ENCODE assay signal across 23 mouse cellular contexts in genomic region chr6:6915526-6915915, GRCm38 (mm10). TPM values are rescaled to one million over a fixed set of nuclear protein-coding genes. Genes with fewer than 3 reads are reported as not detected.
A peak's percentile ranks its signal among the peaks of the same experiment; 100 is the strongest.
DNase-seq lines count a peak whose midpoint lies in the region; ATAC-seq lines count a peak whose summit lies in the region.
"Had no signal": no experiment of that assay in that cellular context is flagged by ENCODE, and none has a peak within 500 bp of the region (broad histone marks: within the 10 kb centered on the region; RNA-seq: fewer than 3 reads in every experiment).

No protein-coding gene starts in this region.

- H3K4me2 ChIP-seq in midbrain, embryonic 13.5 days (replicated peaks): no peak overlapping the region
- H3K4me2 ChIP-seq in midbrain, embryonic 11.5 days: no peak overlapping the region
- H3K4me2 ChIP-seq: embryonic facial prominence, embryonic 15.5 days; forebrain, embryonic 12.5 days; heart, embryonic 15.5 days; hindbrain, embryonic 12.5 days; liver, embryonic 12.5 days; lung, embryonic 14.5 days; neural tube, embryonic 12.5 days had no signal

- no peaks in the 10 kb centered on the region for H3K27me3 ChIP-seq in midbrain, embryonic 13.5 days
- no peaks in the 10 kb centered on the region for H3K27me3 ChIP-seq in midbrain, embryonic 11.5 days (ENCODE audit: control insufficient read depth, insufficient read depth, low read length)
- H3K27me3 ChIP-seq: embryonic facial prominence, embryonic 15.5 days; forebrain, embryonic 12.5 days; heart, embryonic 15.5 days; hindbrain, embryonic 12.5 days; liver, embryonic 12.5 days; neural tube, embryonic 12.5 days had no signal

- no peaks in the 10 kb centered on the region for H3K36me3 ChIP-seq in midbrain, embryonic 13.5 days
- no peaks in the 10 kb centered on the region for H3K36me3 ChIP-seq in midbrain, embryonic 11.5 days (ENCODE audit: control insufficient read depth, insufficient read depth, low read length)
- H3K36me3 ChIP-seq: embryonic facial prominence, embryonic 15.5 days; forebrain, embryonic 12.5 days; heart, embryonic 15.5 days; hindbrain, embryonic 12.5 days; liver, embryonic 12.5 days; neural tube, embryonic 12.5 days had no signal

- H3K4me1 ChIP-seq in midbrain, embryonic 13.5 days (replicated peaks): no peaks in the 10 kb centered on the region
- no peaks in the 10 kb centered on the region for H3K4me1 ChIP-seq in midbrain, embryonic 11.5 days (ENCODE audit: control insufficient read depth, insufficient read depth, low read length)
- H3K4me1 ChIP-seq: embryonic facial prominence, embryonic 15.5 days; forebrain, embryonic 12.5 days; heart, embryonic 15.5 days; hindbrain, embryonic 12.5 days; liver, embryonic 12.5 days; neural tube, embryonic 12.5 days had no signal

- H3K27ac ChIP-seq in midbrain, embryonic 13.5 days: no peak overlapping the region
- H3K27ac ChIP-seq in midbrain, embryonic 11.5 days (ENCODE audit: low read depth, low read length): no peak overlapping the region
- H3K27ac ChIP-seq: embryonic facial prominence, embryonic 15.5 days; forebrain, embryonic 12.5 days; heart, embryonic 15.5 days; hindbrain, embryonic 12.5 days; kidney, postnatal 0 days; layer of hippocampus, adult 2 months; left cerebral cortex, adult 2 months; liver, embryonic 12.5 days; macrophage; neural tube, embryonic 12.5 days had no signal

- no peak overlapping the region for H3K4me3 ChIP-seq in midbrain, embryonic 13.5 days (replicated peaks)
- no peak overlapping the region for H3K4me3 ChIP-seq in midbrain, embryonic 11.5 days (ENCODE audit: low read depth, low read length)
- H3K4me3 ChIP-seq: embryonic facial prominence, embryonic 15.5 days; forebrain, embryonic 12.5 days; heart, embryonic 15.5 days; hindbrain, embryonic 12.5 days; layer of hippocampus, adult 2 months; left cerebral cortex, adult 2 months; liver, embryonic 12.5 days; neural tube, embryonic 12.5 days had no signal

- no peaks in the 10 kb centered on the region for H3K9me3 ChIP-seq in midbrain, embryonic 13.5 days
- H3K9me3 ChIP-seq in midbrain, embryonic 11.5 days (ENCODE audit: control insufficient read depth, low read length): no peaks in the 10 kb centered on the region
- H3K9me3 ChIP-seq: embryonic facial prominence, embryonic 15.5 days; forebrain, embryonic 12.5 days; heart, embryonic 15.5 days; hindbrain, embryonic 12.5 days; liver, embryonic 12.5 days; neural tube, embryonic 12.5 days had no signal

- WGBS in midbrain, embryonic 13.5 days: 55% methylated on average over 9 of the region's 9 CpGs
- WGBS in midbrain, embryonic 11.5 days: 49% methylated on average over 9 of the region's 9 CpGs

- ATAC-seq in midbrain, embryonic 13.5 days: 0 out of 2 replicates have a peak, but pooled peaks have one; percentile 17
- no peak for ATAC-seq in midbrain, embryonic 11.5 days (ENCODE audit: low FRiP score)
- peak; percentile 35 for ATAC-seq in megakaryocyte, adult 5-6 weeks (ENCODE audit: poor library complexity, severe bottlenecking)
- ATAC-seq: liver, embryonic 12.5 days had no signal

- H3K9ac ChIP-seq in midbrain, embryonic 13.5 days (replicated peaks): no peak overlapping the region
- H3K9ac ChIP-seq in midbrain, embryonic 11.5 days (ENCODE audit: low read length): no peak overlapping the region
- H3K9ac ChIP-seq: embryonic facial prominence, embryonic 15.5 days; forebrain, embryonic 12.5 days; heart, embryonic 15.5 days; hindbrain, embryonic 12.5 days; liver, embryonic 12.5 days; lung, embryonic 14.5 days; neural tube, embryonic 12.5 days had no signal

- peak; percentile 4 for DNase-seq in embryo, embryonic 11 days
- DNase-seq in embryo, embryonic 10 days (ENCODE audit: low spot score): no peak
- no peak for DNase-seq in midbrain, embryonic 11.5 days (ENCODE audit: low spot score, missing footprints)
- DNase-seq in ZHBTc4 (ENCODE audit: low read depth, low spot score): peak; percentile 33
- DNase-seq in adipocyte (ENCODE audit: low spot score): no peak
- DNase-seq in spleen, postnatal 36 days (ENCODE audit: low spot score in 2 of 2): no peak

RNA-seq across cellular contexts. Expression of gene Dlx5, which starts 33.6 kb away (rescaled TPM):
- 22.4 and 22.9 TPM in 2 replicates for polyA plus RNA-seq in midbrain, embryonic 13.5 days (2015; fragmentation: Nextera tagmentation; extraction: Ambion mirVana)
- 5.2 and 7.7 TPM in 2 replicates for polyA plus RNA-seq in midbrain, embryonic 11.5 days (2014; fragmentation: Nextera tagmentation; extraction: Ambion mirVana)
- total RNA-seq in megakaryocyte, adult 5-6 weeks (2015): not detected in 2 replicates
- not detected in 2 replicates for total RNA-seq in megakaryocyte, adult 5-6 weeks (2017)
- total RNA-seq: monocyte, adult 5-6 weeks had no signal
- polyA plus RNA-seq: liver, embryonic 12.5 days; macrophage had no signal

RNA-seq across cellular contexts. Expression of gene Sdhaf3, which starts 40.3 kb away (rescaled TPM):
- 7.1 and 8.5 TPM in 2 replicates for polyA plus RNA-seq in midbrain, embryonic 13.5 days (2015; fragmentation: Nextera tagmentation; extraction: Ambion mirVana)
- 7.3 and 8.2 TPM in 2 replicates for polyA plus RNA-seq in midbrain, embryonic 11.5 days (2014; fragmentation: Nextera tagmentation; extraction: Ambion mirVana)
- total RNA-seq in megakaryocyte, adult 5-6 weeks (2015): 3.1 and 3.4 TPM in 2 replicates
- 1.1 and 1.7 TPM in 2 replicates for total RNA-seq in megakaryocyte, adult 5-6 weeks (2017)

RNA-seq across cellular contexts. Expression of gene Dlx6, which starts 52.4 kb away (rescaled TPM):
- polyA plus RNA-seq in midbrain, embryonic 13.5 days (2015; fragmentation: Nextera tagmentation; extraction: Ambion mirVana): 3.1 and 4.4 TPM in 2 replicates
- polyA plus RNA-seq in midbrain, embryonic 11.5 days (2014; fragmentation: Nextera tagmentation; extraction: Ambion mirVana): 0.33 and 0.81 TPM in 2 replicates
- total RNA-seq in megakaryocyte, adult 5-6 weeks (2015): not detected in 2 replicates
- not detected in 2 replicates for total RNA-seq in megakaryocyte, adult 5-6 weeks (2017)
- total RNA-seq: adrenal gland, adult 2 months; monocyte, adult 5-6 weeks had no signal
- polyA plus RNA-seq: adrenal gland, adult 2 months; gonadal fat pad, adult 2 months; intestine, postnatal 0 days; kidney, postnatal 0 days; liver, embryonic 12.5 days; lung, embryonic 14.5 days; macrophage; neural tube, embryonic 12.5 days had no signal

Comparison
In these comparisons a context has a peak if more than half of its experiments do, and no peak if none do; other contexts are left out.
1. DNase-seq: peak in embryo, embryonic 11 days (single experiment) and ZHBTc4 (single experiment); none in embryo, embryonic 10 days (single experiment), midbrain, embryonic 11.5 days (single experiment), adipocyte (single experiment) and spleen, postnatal 36 days (0 of 2).